Mouse (Mus musculus) ovary, adult 2 months (tissue): ENCODE results near the gene Gm17662. TPM values are rescaled to one million over a fixed set of nuclear protein-coding genes. Genes with fewer than 3 reads are reported as not detected.

ENCODE experiments used
- polyA plus RNA-seq: library from polyadenylated mRNA; depleted of rRNA; stranded (reverse); fragments of >200 nt; gene quantifications from 2 replicates; pipeline ENCODE4 v1.2.3, GENCODE M21; 2012; rRNA removed

The Gm17662 gene
- not detected in 2 replicates for polyA plus RNA-seq

DNA sequence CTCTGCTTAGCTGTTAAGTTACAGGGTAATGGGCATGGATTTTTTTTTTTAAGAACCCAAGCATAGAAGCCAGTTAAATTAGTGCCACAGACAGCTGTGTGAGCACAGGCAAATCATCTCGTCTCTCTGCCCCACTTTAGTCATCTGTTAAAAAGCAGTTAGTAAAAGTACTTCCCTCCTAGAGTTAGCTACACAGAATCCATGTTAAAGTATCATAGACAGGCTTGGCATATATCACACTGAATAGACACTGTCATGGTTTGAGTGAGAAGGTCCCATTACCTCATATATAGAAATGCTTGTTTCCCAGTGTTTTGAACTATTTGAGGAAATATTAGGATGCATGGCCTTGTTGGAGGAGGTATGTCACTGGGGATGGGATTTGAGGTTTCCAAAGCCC lies at the start of gene Gm17662:
Gm17662 (plus strand) TSS at position 301 of the 400 bp plus-strand sequence.

DNA sequence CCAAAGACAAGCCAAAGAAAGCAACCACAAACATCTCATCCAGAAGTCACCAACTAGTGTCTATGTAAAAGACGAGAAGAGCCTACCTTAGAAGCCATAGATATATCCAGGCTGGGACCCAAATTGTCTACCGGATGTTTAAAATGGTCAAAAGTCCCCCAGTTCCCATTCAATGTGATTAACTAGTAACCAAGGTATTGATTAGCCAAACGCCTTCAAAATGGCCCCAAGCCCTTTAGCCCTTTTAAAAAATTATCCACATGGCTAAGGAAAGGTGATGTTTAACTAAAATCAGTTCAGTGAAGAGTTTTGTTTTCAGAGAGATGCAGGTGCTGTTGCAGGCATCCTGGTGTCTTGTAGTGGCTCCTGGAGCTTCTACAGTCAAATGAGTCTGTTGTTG lies 19.2 kb downstream of the Gm17662 start, which contains the start of gene C8a:
C8a (minus strand) TSS at position 76 of the 400 bp plus-strand sequence.

Other genes with a start within 250 kb of the Gm17662 start
- gene C8b, start 91.0 kb upstream of the Gm17662 start, polyA plus RNA-seq, result 0.44 and 0.50 TPM in 2 replicates
- 0.03 TPM in 1 of 2 replicates, not detected in the other for gene C8a, start 19.1 kb downstream of the Gm17662 start, polyA plus RNA-seq
- gene Fyb2, start 56.1 kb downstream of the Gm17662 start, polyA plus RNA-seq, result 1.4 and 1.5 TPM in 2 replicates